Mouse (Mus musculus): ENCODE results near the gene Spib.

The Spib gene

DNA sequence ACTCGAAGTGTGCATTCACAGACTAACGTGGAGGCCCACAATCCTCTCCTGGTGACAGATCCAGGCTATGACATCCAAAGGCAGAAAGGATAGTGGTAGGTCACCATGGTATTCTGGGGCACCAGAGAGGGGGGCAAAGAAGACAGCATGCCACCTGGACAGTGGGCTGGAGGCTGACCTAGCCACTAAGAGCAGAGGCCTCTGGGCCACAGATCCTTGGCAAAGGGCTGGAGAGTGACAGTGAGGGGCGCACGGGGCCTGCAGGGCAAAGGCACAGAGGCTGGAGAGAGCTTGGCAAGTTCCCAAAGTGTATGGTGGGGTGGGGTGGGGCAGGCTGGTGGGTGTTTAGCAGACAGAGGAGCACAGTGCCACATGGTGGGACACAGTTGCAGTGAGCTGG, 41.6 kb downstream of the Spib start:
- in situ Hi-C loops (cut with MboI, MseI): no loop called here

DNA sequence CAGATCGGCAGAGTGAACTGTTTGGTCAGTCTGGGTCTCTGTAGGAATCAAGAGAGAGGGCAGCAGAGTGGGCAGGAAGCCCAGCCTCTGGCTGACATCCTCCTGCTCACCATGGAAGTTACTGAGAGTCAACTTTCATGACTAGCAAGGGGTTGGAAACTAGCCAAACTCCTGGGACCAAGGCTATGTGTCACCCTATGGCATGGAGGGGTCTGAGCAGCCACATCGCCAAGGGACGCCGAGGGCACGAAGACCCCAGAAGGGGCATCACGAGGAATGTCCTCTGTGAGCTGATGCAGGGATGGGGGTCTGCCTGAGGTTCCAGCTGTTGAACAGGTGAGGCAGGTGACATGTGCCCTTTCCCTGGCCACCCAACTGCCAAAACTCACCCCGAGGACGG, 43.3 kb downstream of the Spib start:
- in situ Hi-C loops (cut with MboI, MseI): loop anchor here in 1 of 2 experiments (5.0 kb wide), 1 partner anchor 226 kb away; the partner anchor contains the start of gene Gm15517

DNA sequence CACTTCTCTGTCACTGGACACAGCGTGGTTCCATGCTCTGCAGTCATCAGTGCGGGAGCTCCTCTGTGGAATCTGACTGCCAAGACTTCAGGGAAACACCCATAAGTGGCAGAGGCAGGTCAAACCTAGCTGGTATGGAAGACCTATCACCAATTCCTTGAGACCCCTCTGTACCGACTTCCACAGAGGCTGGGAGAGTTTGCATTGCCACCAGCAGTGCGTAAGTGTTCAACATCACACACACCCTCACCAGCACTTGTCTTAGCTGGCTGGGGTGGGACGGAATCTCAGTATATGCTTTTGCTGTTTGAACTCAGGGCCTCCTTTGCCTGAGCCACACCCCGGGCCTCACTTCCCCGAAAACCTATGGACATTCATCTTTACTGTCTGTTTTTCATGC, 43.9 kb downstream of the Spib start:
- in situ Hi-C loops (cut with MboI, MseI): loop anchor here in 1 of 2 experiments (5.0 kb wide), 1 partner anchor 226 kb away; the partner anchor contains the start of gene Gm15517

DNA sequence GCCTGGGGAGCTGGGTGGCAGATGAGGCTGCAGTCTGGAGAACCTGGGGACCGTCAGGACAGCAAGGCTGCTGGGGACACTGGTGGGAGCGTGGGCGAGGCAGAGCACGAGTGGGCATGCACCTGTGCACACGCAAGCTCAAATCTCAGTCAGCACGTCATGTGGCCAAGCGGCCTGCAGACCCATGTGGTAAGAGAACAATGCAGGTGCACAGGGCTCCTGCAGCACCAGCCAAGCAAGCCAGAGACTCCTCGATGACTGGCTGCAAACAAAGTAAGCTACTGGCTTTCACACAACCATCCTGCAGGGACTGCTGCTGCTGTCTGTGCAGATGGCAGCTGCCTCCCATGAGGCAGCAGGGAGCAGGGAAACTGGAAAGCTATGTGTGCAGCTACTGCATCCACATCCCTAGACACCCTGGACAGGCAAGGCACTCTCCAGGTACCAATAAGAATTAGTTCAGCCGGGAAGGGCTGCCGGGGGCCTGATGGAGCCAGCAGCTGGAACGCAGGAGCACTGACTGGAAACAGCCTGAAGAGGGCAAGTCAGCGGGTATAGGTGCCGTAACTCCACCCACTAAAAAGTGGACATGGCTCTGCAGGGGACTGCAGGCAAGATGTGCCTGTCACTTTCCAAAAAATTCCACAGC, 44.8 kb downstream of the Spib start:
- in situ Hi-C loops (cut with MboI, MseI): loop anchor here in 1 of 2 experiments (5.0 kb wide), 1 partner anchor 225 kb away; the partner anchor contains the start of gene Gm15517

DNA sequence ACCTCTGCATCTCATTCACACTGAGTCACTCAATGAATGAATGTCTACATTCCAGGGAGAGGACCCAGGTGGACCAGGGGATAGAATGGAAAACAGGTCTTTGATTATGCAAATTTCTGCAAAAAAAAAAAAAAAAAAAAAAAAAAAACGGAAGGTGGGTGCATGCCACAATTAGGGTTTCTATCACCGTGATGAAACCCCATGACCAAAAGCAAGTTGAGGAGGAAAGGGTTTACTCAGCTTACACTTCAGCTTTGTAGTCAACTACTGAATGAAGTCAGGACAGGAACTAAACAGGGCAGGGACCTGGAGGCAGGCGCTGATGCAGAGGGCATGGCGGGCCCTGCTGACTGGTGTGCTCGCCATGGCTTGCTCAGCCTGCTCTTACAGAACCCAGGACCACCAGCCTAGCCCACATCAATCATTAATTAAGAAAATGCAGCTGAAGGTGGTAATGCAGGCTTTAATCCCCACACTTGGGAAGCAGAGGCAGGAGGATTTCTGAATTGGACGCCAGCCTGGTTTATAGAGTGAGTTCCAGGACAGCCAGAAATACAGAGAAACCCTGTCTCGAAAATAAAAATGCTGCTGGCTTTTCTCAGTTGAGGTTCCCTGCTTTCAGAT, 46.2 kb downstream of the Spib start:
- in situ Hi-C loops (cut with MboI, MseI): loop anchor here in 1 of 2 experiments (5.0 kb wide), 1 partner anchor 223 kb away; the partner anchor contains the start of gene Gm15517

DNA sequence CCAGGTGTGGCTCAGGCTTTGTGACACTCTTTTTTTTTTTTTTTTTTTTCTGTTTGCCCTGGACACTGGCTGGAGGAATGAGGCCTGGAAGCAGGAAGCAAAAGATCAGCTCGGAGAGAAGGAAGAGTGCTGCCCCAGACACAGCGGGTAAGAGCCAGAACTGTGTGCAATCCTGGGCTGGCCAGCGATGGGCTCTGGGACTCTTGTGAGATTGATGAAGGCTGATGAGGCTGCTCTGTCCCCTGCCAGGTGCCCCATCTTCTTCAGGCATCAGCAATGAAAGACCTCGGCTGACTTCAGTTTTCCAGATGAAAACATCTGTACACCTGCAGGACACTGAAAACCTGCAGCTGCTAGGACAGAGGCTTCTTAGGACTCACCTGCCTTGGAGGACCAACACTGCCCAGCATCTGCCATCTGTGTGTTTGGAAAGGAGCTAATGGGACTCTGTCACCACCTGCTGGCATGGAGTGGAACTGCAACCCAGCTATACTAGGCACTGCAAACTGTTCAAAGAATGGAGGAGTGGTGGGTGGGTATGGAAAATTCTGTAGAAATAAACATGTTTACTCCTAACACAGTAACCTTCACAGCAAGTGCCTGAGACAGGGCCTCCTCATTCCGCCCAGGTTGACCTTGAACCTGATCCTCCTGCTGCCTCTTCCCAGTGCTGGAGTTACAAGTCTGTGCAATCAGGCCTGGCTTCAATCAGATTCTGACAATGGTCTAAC, 46.9 kb downstream of the Spib start:
- in situ Hi-C loops (cut with MboI, MseI): loop anchor here (5.0 kb wide), 2 partner anchors 218 to 223 kb away; partner anchors contain the start of gene Gm15517 (in 1 of the 2)

DNA sequence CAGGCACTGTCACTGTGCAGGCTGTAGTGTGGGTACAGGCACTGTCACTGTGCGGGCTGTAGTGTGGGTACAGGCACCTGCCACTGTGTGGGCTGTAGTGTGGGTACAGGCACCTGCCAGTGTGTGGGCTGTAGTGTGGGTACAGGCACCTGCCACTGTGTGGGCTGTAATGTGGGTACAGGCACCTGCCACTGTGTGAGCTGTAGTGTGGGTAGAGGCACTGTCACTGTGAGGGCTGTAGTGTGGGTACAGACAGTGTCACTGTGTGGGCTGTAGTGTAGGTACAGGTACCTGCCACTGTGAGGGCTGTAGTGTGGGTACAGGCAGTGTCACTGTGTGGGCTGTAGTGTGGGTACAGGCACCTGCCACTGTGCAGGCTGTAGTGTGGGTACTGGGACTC, 47.8 kb downstream of the Spib start:
- in situ Hi-C loops (cut with MboI, MseI): loop anchor here in 1 of 2 experiments (5.0 kb wide), 1 partner anchor 217 kb away; no protein-coding TSS in a partner anchor

DNA sequence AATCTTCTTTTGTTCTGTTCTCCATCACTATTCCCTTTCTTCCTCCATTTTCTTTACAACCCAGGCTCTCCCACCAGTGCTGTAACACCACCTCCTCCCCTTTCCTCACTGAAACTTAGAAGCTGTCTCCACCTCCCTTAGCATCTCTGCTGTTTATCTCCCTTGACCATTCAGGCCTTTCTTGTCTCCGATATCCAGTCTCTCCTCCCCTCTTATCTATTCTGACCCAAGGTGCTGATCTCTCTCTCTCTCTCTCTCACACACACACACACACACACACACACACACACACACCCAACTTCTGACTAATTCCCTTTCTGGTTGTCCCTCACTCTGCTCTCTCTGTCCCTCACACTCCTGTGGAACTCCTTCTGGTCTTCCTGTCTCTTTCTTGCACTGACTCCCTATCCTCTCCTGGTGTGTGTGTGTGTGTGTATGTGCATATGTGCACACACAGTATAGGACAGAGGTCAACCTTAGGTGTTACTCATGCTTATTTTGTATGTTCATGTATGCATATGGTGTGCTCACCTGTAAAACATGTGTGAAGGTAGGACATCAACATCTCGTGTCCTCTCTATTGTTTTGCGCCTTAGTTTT, 48.9 kb downstream of the Spib start:
- in situ Hi-C loops (cut with MboI, MseI): loop anchor here in 1 of 2 experiments (5.0 kb wide), 1 partner anchor 216 kb away; no protein-coding TSS in a partner anchor

All from T-helper 17 cell (primary cell).